Mouse (Mus musculus): ENCODE results near the gene Rab3ip. TPM values are rescaled to one million over a fixed set of nuclear protein-coding genes. Genes with fewer than 3 reads are reported as not detected.

Rab3ip gene
- total RNA-seq, 2 experiments from 2014 or later, result 89.8 to 92.3 TPM

- no peak for DNase-seq
These were observed 79.1 kb downstream of the Rab3ip start for GRCm38 (mm10) chr10:116871329-116872015.

GRCm38 (mm10) chr10:116870819-116871218 lies 79.8 kb downstream of the Rab3ip start:
- no peak for DNase-seq

Other genes starting within 250 kb of the Rab3ip start
- gene Myrfl, start 53.9 kb downstream of the Rab3ip start, total RNA-seq (2021), result 1 to 10 TPM in 1 of 2 experiments, under 1 TPM in 1; 0.89 to 1.5 TPM
- gene Gm10271, start 21.8 kb upstream of the Rab3ip start, total RNA-seq (2021), result not detected
- gene Best3, start 35.5 kb upstream of the Rab3ip start, total RNA-seq (2021), result 1 to 10 TPM; 6.0 to 7.6 TPM
- 100 to 1,000 TPM; 231 to 321 TPM for gene Lrrc10, start 94.6 kb upstream of the Rab3ip start, total RNA-seq (2021)
- gene Cct2, start 113.0 kb upstream of the Rab3ip start, total RNA-seq (2021), result 100 to 1,000 TPM; 130 to 135 TPM
- 10 to 100 TPM; 15.3 to 16.4 TPM for gene Frs2, start 197.8 kb upstream of the Rab3ip start, total RNA-seq (2021)

Measured in heart, adult 18-20 months (tissue).